ENCODE assay signal across 1 mouse cellular context in the genomic region with DNA sequence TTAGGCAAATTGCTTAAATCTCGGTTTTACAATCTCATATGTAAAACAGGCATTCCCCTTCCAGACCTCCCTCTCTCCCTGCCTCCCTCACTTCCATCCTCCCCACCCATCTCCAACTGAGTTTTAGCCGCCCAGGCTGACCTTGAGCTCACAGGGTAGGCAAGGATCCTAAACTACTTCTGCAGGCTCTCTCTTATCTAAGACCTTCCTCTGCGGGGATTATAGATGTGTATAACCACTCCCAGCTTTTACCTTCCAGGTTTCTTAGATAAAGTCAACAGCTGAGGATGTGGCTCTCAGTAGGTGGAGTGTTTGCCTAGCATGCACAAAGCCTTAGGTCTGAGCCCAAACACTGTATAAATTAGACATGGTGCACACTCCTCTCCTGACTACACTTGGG.
TF ChIP-seq lines count a peak whose summit lies in the region.

No protein-coding gene starts in this region.

TF ChIP-seq in MEL, 35 proteins besides CTCF, POLR2A, EP300 and RAD21 (continued from another document):
- TF ChIP-seq BHLHE40 (IDR thresholded peaks at IDR 0.05; ENCODE audit: borderline replicate concordance, low read depth, low read length) (no peak), POLR2AphosphoS5 (IDR thresholded peaks at IDR 0.05; ENCODE audit: borderline replicate concordance, low read depth, low read length) (no peak), TBP (IDR thresholded peaks at IDR 0.05; ENCODE audit: low read depth, low read length) (no peak), TAL1 (IDR thresholded peaks at IDR 0.05; ENCODE audit: low read length) (no peak), POLR2AphosphoS2 (IDR thresholded peaks at IDR 0.05; ENCODE audit: low read length) (no peak)
